Mouse (Mus musculus): ENCODE data around the gene Camta2. TPM values are rescaled to one million over a fixed set of nuclear protein-coding genes. Genes with fewer than 3 reads are reported as not detected.

Gene Camta2
- polyA plus RNA-seq, 1 experiment from 2014 or later: 12.8 TPM

- Histone ChIP-seq H3K9me3 (no peaks in the 10 kb centered on the region), H3K4me3 (peak overlapping the region; percentile 73), H3K4me2 (peak overlapping the region; percentile 88), H3K36me3 (peaks cover 32% of the 10 kb centered on the region), H3K27ac (peak overlapping the region; percentile 99), H3K27me3 (no peaks in the 10 kb centered on the region), H3K9ac (peak overlapping the region; percentile 58), H3K4me1 (peaks cover 23% of the 10 kb centered on the region)
- WGBS: 33% methylated on average over 14 of the region's 14 CpGs
- no peak for ATAC-seq (ENCODE audit: borderline replicate concordance, extremely low read depth, low FRiP score, low TSS enrichment)
Observed at GRCm38 (mm10) chr11:70670483-70670882, 17.4 kb downstream of the Camta2 start.

- ATAC-seq (ENCODE audit: borderline replicate concordance, extremely low read depth, low FRiP score, low TSS enrichment): peak; percentile 35
- Histone ChIP-seq H3K9me3 (no peaks in the 10 kb centered on the region), H3K27ac (peak overlapping the region; percentile 99), H3K4me3 (peak overlapping the region; percentile 73), H3K36me3 (peaks cover 33% of the 10 kb centered on the region), H3K4me2 (peak overlapping the region; percentile 88), H3K27me3 (no peaks in the 10 kb centered on the region), H3K9ac (peak overlapping the region; percentile 58), H3K4me1 (peaks cover 23% of the 10 kb centered on the region)
- under 1% methylated on average over 30 of the region's 31 CpGs for WGBS
Observed at GRCm38 (mm10) chr11:70669582-70670345, 18.1 kb downstream of the Camta2 start.

DNA sequence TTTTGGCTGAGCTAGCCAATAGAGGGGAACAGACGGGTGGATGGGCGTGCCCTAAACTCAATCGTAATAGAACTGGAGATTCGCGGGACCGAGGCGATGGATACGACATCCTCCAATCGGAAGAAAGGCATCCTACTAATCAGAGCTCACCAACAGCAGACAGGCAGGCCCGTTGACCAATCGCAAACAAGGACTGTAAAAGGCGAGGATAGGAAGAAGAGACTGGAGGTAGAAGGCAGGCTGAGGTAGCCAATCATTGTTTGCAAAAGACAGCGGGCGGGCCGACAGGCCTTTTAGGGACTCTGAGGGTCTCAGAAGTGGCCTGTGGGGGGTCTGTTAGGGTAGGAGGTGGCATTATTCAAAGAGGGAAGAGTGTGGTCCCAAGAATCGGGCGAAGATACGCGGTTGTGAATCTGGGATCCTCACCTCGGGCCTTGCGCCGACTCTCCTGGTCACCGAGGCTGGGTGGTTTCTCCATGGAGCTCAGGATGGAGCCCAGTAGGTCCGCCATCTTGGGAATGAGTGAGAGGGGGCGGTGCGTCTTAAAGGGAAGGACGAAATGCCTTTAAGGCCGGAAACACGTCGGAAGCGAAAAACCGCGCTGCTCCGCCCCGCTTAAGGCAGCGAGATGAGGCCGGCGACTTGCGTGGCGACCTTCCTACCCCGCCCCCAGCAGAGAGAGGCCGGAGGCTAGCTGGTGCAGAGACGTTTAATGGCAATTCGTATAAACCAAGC lies 19.0 kb downstream of the Camta2 start, which contains the start of gene Spag7:
TSS of gene Spag7 (minus strand) at position 646 of the 735 bp plus-strand sequence.
- no peaks in the 10 kb centered on the region for H3K9me3 ChIP-seq
- peak within 1 kb of the TSS; percentile 88 for H3K4me2 ChIP-seq
- H3K9ac ChIP-seq: peak within 1 kb of the TSS; percentile 58
- no peaks in the 10 kb centered on the region for H3K27me3 ChIP-seq
- peak; percentile 95 for ATAC-seq (ENCODE audit: borderline replicate concordance, extremely low read depth, low FRiP score, low TSS enrichment)
- peak within 1 kb of the TSS; percentile 99 for H3K27ac ChIP-seq
- H3K36me3 ChIP-seq: peaks cover 34% of the 10 kb centered on the region
- under 1% methylated on average over 44 of the region's 44 CpGs for WGBS
- peaks cover 23% of the 10 kb centered on the region for H3K4me1 ChIP-seq
- H3K4me3 ChIP-seq: peak within 1 kb of the TSS; percentile 73

GRCm38 (mm10) chr11:70668335-70668770 lies 19.6 kb downstream of the Camta2 start:
- peaks cover 23% of the 10 kb centered on the region for H3K4me1 ChIP-seq
- H3K9ac ChIP-seq: peak overlapping the region; percentile 42
- no peaks in the 10 kb centered on the region for H3K9me3 ChIP-seq
- peaks cover 35% of the 10 kb centered on the region for H3K36me3 ChIP-seq
- no peaks in the 10 kb centered on the region for H3K27me3 ChIP-seq
- H3K4me3 ChIP-seq: peak overlapping the region; percentile 73
- peak overlapping the region; percentile 99 for H3K27ac ChIP-seq
- H3K4me2 ChIP-seq: peak overlapping the region; percentile 88
- peak; percentile 59 for ATAC-seq (ENCODE audit: borderline replicate concordance, extremely low read depth, low FRiP score, low TSS enrichment)
- under 1% methylated on average over 15 of the region's 15 CpGs for WGBS

GRCm38 (mm10) chr11:70667271-70668150 lies 20.4 kb downstream of the Camta2 start:
- Histone ChIP-seq H3K9me3 (no peaks in the 10 kb centered on the region), H3K36me3 (peaks cover 41% of the 10 kb centered on the region), H3K9ac (peak overlapping the region; percentile 42), H3K4me1 (peaks cover 23% of the 10 kb centered on the region), H3K27ac (peak overlapping the region; percentile 99), H3K4me2 (peak overlapping the region; percentile 88), H3K4me3 (peak overlapping the region; percentile 73), H3K27me3 (no peaks in the 10 kb centered on the region)
- WGBS: 53% methylated on average over 14 of the region's 14 CpGs
- ATAC-seq (ENCODE audit: borderline replicate concordance, extremely low read depth, low FRiP score, low TSS enrichment): no peak

GRCm38 (mm10) chr11:70666687-70667086 lies 21.2 kb downstream of the Camta2 start:
- Histone ChIP-seq H3K27me3 (no peaks in the 10 kb centered on the region), H3K4me2 (no peak overlapping the region), H3K9ac (no peak overlapping the region), H3K27ac (no peak overlapping the region), H3K36me3 (peaks cover 42% of the 10 kb centered on the region), H3K9me3 (no peaks in the 10 kb centered on the region), H3K4me3 (no peak overlapping the region), H3K4me1 (peaks cover 23% of the 10 kb centered on the region)
- no peak for ATAC-seq (ENCODE audit: borderline replicate concordance, extremely low read depth, low FRiP score, low TSS enrichment)
- WGBS: 87% methylated on average over 8 of the region's 8 CpGs

DNA sequence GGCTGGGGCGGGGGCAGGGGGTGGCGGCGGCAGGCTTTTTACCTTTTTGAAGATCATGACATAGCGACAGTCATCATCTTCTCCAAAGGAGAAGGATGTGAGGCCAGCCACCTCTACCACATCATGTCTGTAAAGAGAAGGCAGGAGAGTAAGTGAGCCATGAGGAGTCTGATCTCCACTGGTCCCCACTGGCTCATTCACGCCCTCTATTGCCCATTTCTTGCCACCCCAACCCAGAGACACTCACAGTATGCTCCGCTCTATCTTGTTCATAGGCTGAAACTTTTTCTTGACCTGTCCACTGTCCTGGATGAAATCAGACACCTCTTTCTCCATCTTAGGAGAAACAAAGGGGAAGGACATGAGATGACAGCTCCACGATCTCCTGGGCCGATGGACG lies 23.2 kb downstream of the Camta2 start:
- ATAC-seq (ENCODE audit: borderline replicate concordance, extremely low read depth, low FRiP score, low TSS enrichment): no peak
- Histone ChIP-seq H3K4me3 (no peak overlapping the region), H3K4me2 (no peak overlapping the region), H3K9me3 (no peaks in the 10 kb centered on the region), H3K4me1 (peaks cover 13% of the 10 kb centered on the region), H3K27me3 (no peaks in the 10 kb centered on the region), H3K27ac (no peak overlapping the region), H3K36me3 (peaks cover 48% of the 10 kb centered on the region), H3K9ac (no peak overlapping the region)
- 89% methylated on average over 9 of the region's 9 CpGs for WGBS

DNA sequence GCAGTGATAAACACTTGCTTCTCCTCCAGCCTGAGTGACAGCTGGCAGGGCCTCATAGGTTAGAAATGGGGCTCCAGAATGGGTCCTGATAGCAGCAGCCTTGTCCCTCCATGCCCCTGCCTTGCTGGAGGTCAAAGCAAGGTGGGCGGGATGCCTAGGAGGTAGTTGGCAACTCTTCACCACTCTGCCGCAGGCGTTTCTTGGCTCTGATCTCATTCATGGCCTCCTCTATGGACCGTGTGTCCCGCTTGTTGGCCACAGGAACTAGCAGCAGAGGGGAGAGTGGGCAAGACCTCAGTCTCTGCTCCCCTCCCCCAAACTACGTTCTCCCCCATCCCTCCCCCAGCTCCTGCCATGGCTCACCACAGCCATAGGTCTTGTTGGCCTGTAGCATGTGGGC lies 23.9 kb downstream of the Camta2 start:
- Histone ChIP-seq H3K27ac (no peak overlapping the region), H3K9ac (no peak overlapping the region), H3K4me3 (no peak overlapping the region), H3K36me3 (peaks cover 48% of the 10 kb centered on the region), H3K4me1 (peaks cover 13% of the 10 kb centered on the region), H3K4me2 (no peak overlapping the region), H3K9me3 (no peaks in the 10 kb centered on the region), H3K27me3 (no peaks in the 10 kb centered on the region)
- WGBS: 85% methylated on average over 6 of the region's 6 CpGs
- ATAC-seq (ENCODE audit: borderline replicate concordance, extremely low read depth, low FRiP score, low TSS enrichment): no peak

DNA sequence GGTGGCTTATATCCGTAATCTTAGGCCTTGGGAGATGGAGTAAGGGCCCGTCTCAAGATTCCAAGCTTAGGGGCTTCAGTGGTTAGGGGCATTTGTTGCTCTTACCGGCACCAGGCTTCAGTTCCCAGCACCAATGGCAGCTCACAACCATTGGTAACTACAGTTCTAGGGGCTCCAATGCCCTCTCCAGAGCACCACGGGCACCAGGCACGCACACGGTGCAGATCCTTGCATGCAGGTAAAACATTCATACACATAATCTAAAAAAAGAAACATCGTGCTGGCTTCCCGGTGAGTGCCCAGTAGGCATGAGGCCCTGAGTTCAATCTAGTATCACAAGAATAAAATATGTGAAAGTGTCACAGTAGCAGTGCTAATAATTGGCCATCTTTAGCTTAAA lies 24.8 kb downstream of the Camta2 start:
- no peaks in the 10 kb centered on the region for H3K9me3 ChIP-seq
- peaks cover 48% of the 10 kb centered on the region for H3K36me3 ChIP-seq
- no peak overlapping the region for H3K4me2 ChIP-seq
- WGBS: 92% methylated on average over 8 of the region's 8 CpGs
- H3K27ac ChIP-seq: no peak overlapping the region
- ATAC-seq (ENCODE audit: borderline replicate concordance, extremely low read depth, low FRiP score, low TSS enrichment): no peak
- H3K9ac ChIP-seq: no peak overlapping the region
- H3K27me3 ChIP-seq: no peaks in the 10 kb centered on the region
- no peak overlapping the region for H3K4me3 ChIP-seq
- H3K4me1 ChIP-seq: peaks cover 15% of the 10 kb centered on the region

- H3K9me3 ChIP-seq: no peaks in the 10 kb centered on the region
- no peak overlapping the region for H3K4me3 ChIP-seq
- H3K4me2 ChIP-seq: no peak overlapping the region
- no peak overlapping the region for H3K27ac ChIP-seq
- no peak overlapping the region for H3K9ac ChIP-seq
- peaks cover 30% of the 10 kb centered on the region for H3K4me1 ChIP-seq
- WGBS: 81% methylated on average over 8 of the region's 8 CpGs
- peaks cover 44% of the 10 kb centered on the region for H3K36me3 ChIP-seq
- no peak for ATAC-seq (ENCODE audit: borderline replicate concordance, extremely low read depth, low FRiP score, low TSS enrichment)
- H3K27me3 ChIP-seq: no peaks in the 10 kb centered on the region
Observed at GRCm38 (mm10) chr11:70660571-70660970, 27.3 kb downstream of the Camta2 start.

- no peak overlapping the region for H3K9ac ChIP-seq
- peaks cover 28% of the 10 kb centered on the region for H3K36me3 ChIP-seq
Observed at GRCm38 (mm10) chr11:70658942-70659341, 29.0 kb downstream of the Camta2 start.

More at GRCm38 (mm10) chr11:70658942-70659341, 29.0 kb downstream of the Camta2 start:
- WGBS: 64% methylated on average over 8 of the region's 8 CpGs
- no peaks in the 10 kb centered on the region for H3K9me3 ChIP-seq
- H3K4me3 ChIP-seq: no peak overlapping the region
- H3K4me1 ChIP-seq: peaks cover 30% of the 10 kb centered on the region
- no peak overlapping the region for H3K27ac ChIP-seq
- no peaks in the 10 kb centered on the region for H3K27me3 ChIP-seq
- H3K4me2 ChIP-seq: no peak overlapping the region
- ATAC-seq (ENCODE audit: borderline replicate concordance, extremely low read depth, low FRiP score, low TSS enrichment): no peak
